Comparison of ENCODE assay signal across 12 mouse cellular contexts in the genomic region with DNA sequence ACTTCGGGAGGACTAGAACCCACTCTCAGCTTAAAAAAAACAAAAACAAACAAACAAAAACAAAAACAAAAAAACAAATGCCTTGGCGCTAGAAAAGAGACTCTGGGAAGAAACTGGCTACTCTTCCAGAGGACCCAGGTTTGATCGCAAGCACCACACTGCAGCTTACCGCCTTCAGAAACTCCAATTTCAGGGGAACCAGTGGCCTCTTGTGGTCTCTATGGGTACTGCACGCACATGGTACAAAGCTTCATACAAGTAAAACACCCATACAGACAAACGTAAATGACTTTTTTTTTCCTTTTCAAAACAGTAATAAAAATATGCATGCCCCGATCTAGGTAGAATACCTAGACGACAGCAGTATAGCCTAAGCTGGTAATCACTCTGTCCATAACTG.
DNase-seq lines count a peak whose midpoint lies in the region; TF ChIP-seq lines count a peak whose summit lies in the region.
"Had no signal": no experiment of that assay in that cellular context is flagged by ENCODE, and none has a peak within 500 bp of the region (broad histone marks: within the 10 kb centered on the region; RNA-seq: fewer than 3 reads in every experiment).

No protein-coding gene starts in this region.

- no peak for TF ChIP-seq POLR2A in heart, adult 2 months (IDR thresholded peaks at IDR 0.05; ENCODE audit: insufficient read depth, low read depth, low read length)
- no peak for TF ChIP-seq POLR2A in lung, adult 2 months (IDR thresholded peaks at IDR 0.05; ENCODE audit: borderline replicate concordance, extremely low read depth, low read depth, low read length)
- no peak for TF ChIP-seq POLR2A in bone marrow macrophage, adult 2 months (IDR thresholded peaks at IDR 0.05; ENCODE audit: borderline replicate concordance, low read depth, low read length)

- TF ChIP-seq CTCF in heart, adult 2 months (IDR thresholded peaks at IDR 0.05): peak; percentile 61
- TF ChIP-seq CTCF in lung, adult 2 months (IDR thresholded peaks at IDR 0.05; ENCODE audit: insufficient read depth, low read length): 0 out of 2 replicates have a peak, but pooled peaks have one; percentile 12
- TF ChIP-seq CTCF in bone marrow macrophage, adult 2 months (IDR thresholded peaks at IDR 0.05; ENCODE audit: low read depth, low read length): peak; percentile 17; the same call in 1 of the 2 replicates

- H3K27me3 ChIP-seq in heart, adult 2 months (ENCODE audit: control insufficient read depth, insufficient read depth, low read length): no peaks in the 10 kb centered on the region
- H3K27me3 ChIP-seq: limb, embryonic 13.5 days; neural tube, embryonic 13.5 days; stomach, embryonic 15.5 days had no signal

- H3K4me1 ChIP-seq in heart, adult 2 months (ENCODE audit: control insufficient read depth, insufficient read depth, low read length): no peaks in the 10 kb centered on the region
- no peaks in the 10 kb centered on the region for H3K4me1 ChIP-seq in lung, adult 2 months (ENCODE audit: control insufficient read depth, insufficient read depth, low read length)
- H3K4me1 ChIP-seq in bone marrow macrophage, adult 2 months (ENCODE audit: control insufficient read depth, insufficient read depth, low read length): no peaks in the 10 kb centered on the region
- H3K4me1 ChIP-seq: limb, embryonic 13.5 days; neural tube, embryonic 13.5 days; stomach, embryonic 15.5 days had no signal

- intact Hi-C loops in heart, adult 2 months (cut with DNase I): no loop called here
- intact Hi-C loops in heart, postnatal 25 days (cut with DNase I): no loop called here

- no peak for DNase-seq in heart, adult 2 months
- no peak for DNase-seq in heart, postnatal 25 days (ENCODE audit: low spot score)
- DNase-seq in lung, adult 2 months: no peak
- DNase-seq in lung, postnatal 25 days (ENCODE audit: low spot score): no peak
- DNase-seq in testis, postnatal 14 days (ENCODE audit: low spot score): peak; percentile 44
- no peak for DNase-seq in urinary bladder, postnatal 25 days (ENCODE audit: low spot score)
- DNase-seq in B cell, adult 2 months: no peak
- DNase-seq: kidney, adult 11 months had no signal

- WGBS in heart, adult 2 months: 97% methylated on average over 8 of the region's 8 CpGs
- 95% methylated on average over 8 of the region's 8 CpGs for WGBS in lung, adult 2 months

- no peak overlapping the region for H3K4me3 ChIP-seq in heart, adult 2 months
- no peak overlapping the region for H3K4me3 ChIP-seq in lung, adult 2 months (replicated peaks; ENCODE audit: extremely low read depth, low read depth, low read length)
- no peak overlapping the region for H3K4me3 ChIP-seq in bone marrow macrophage, adult 2 months (ENCODE audit: insufficient read depth, low read length)
- H3K4me3 ChIP-seq: limb, embryonic 13.5 days; neural tube, embryonic 13.5 days; stomach, embryonic 15.5 days had no signal

- no peak overlapping the region for H3K27ac ChIP-seq in heart, adult 2 months
- no peak overlapping the region for H3K27ac ChIP-seq in bone marrow macrophage, adult 2 months (ENCODE audit: insufficient read depth, low read depth, low read length)
- H3K27ac ChIP-seq: limb, embryonic 13.5 days; neural tube, embryonic 13.5 days; stomach, embryonic 15.5 days had no signal

- no peak overlapping the region for H3K9ac ChIP-seq in heart, adult 2 months (ENCODE audit: low read depth, low read length)
- H3K9ac ChIP-seq: limb, embryonic 13.5 days; neural tube, embryonic 13.5 days; stomach, embryonic 15.5 days had no signal

- TF ChIP-seq EP300 in heart, adult 2 months (IDR thresholded peaks at IDR 0.05; ENCODE audit: insufficient read depth, low read depth, low read length): no peak

- H3K79me2 ChIP-seq in heart, adult 2 months (replicated peaks; ENCODE audit: control insufficient read depth, insufficient read depth, low read length): no peaks in the 10 kb centered on the region

- H3K36me3 ChIP-seq in heart, adult 2 months (ENCODE audit: control insufficient read depth, insufficient read depth, low read length): no peaks in the 10 kb centered on the region
- H3K36me3 ChIP-seq: stomach, embryonic 15.5 days had no signal
